Mouse (Mus musculus) heart, postnatal 0 days (tissue): ENCODE results near the gene Fam221b.

Experiments
- CTCF ChIP-seq: IDR thresholded peaks from 2 replicates; pipeline ENCODE4 v1.5.1; 2016; ENCODE audit warnings: antibody characterized with exemption, control low read depth, low read depth
- EP300 ChIP-seq: IDR thresholded peaks from 2 replicates; pipeline ENCODE4 v1.6.1; 2016; ENCODE audit warnings: antibody characterized with exemption, low read depth

GRCm38 (mm10) chr4:43674974-43675373 lies 6.0 kb upstream of the Fam221b start:
- TF ChIP-seq CTCF (no peak), EP300 (no peak)
